Mouse (Mus musculus) forebrain, embryonic 14.5 days (tissue): ENCODE data around the gene Gm17728. TPM values are rescaled to one million over a fixed set of nuclear protein-coding genes. Genes with fewer than 3 reads are reported as not detected.
"Not testable (repeated sequence)": the region's sequence is repeated elsewhere in the genome, so short reads cannot be mapped to it uniquely, and the experiment has no call there.

Experiments used
- ATAC-seq: fragments of 200-750 bp; cut with Nextera tagmentation; 2 replicates; pipeline ENCODE4 v1.8.0; 2017; ENCODE audit warnings: mild to moderate bottlenecking, moderate library complexity
- DNase-seq: peaks from one replicate; pipeline ENCODE4 v3.0.0-alpha.2; 2015; ENCODE audit warnings: low spot score
- H3K27ac ChIP-seq: fragments of 300-500 bp; sonication (generic); 2 replicates; pipeline ENCODE4 v1.5.1; 2014; ENCODE audit warnings: low read depth, mild to moderate bottlenecking, control low read depth, low read length, moderate library complexity
- H3K27me3 ChIP-seq: fragments of 300-500 bp; sonication (generic); replicated peaks from 2 replicates; pipeline ENCODE4 v1.6.1; 2014; ENCODE audit warnings: low read length, control low read depth, mixed read lengths; ENCODE audit not compliant: control insufficient read depth, insufficient read depth
- H3K36me3 ChIP-seq: fragments of 300-500 bp; sonication (generic); 2 replicates; pipeline ENCODE4 v1.6.1; 2014; ENCODE audit warnings: low read length, control low read depth; ENCODE audit not compliant: control insufficient read depth, insufficient read depth
- H3K4me1 ChIP-seq: fragments of 300-500 bp; sonication (generic); 2 replicates; pipeline ENCODE4 v1.6.1; 2014; ENCODE audit warnings: antibody characterized with exemption, low read length, control low read depth; ENCODE audit not compliant: control insufficient read depth, insufficient read depth
- H3K4me2 ChIP-seq: fragments of 300-500 bp; sonication (generic); 2 replicates; pipeline ENCODE4 v1.6.1; 2014; ENCODE audit warnings: mild to moderate bottlenecking, control low read depth, low read length
- H3K4me3 ChIP-seq: fragments of 300-500 bp; sonication (generic); 2 replicates; pipeline ENCODE4 v1.5.1; 2014; ENCODE audit warnings: low read depth, low read length, control low read depth
- H3K9ac ChIP-seq: fragments of 300-500 bp; sonication (generic); 2 replicates; pipeline ENCODE4 v1.6.1; 2014; ENCODE audit warnings: mild to moderate bottlenecking, low read length, control low read depth, moderate library complexity
- H3K9me3 ChIP-seq: fragments of 300-500 bp; sonication (generic); replicated peaks from 2 replicates; pipeline ENCODE4 v1.6.1; 2016; ENCODE audit warnings: low read length, control low read depth, mixed read lengths; ENCODE audit not compliant: control insufficient read depth
- WGBS: fragments of 180-500 bp; shearing (Covaris S2); extraction: QIAGEN DNeasy Blood & Tissue Kit; methylation state at CpG from one replicate; pipeline ENCODE4 v1.1.7; 2014; 5-methylcytosine and 5-hydroxymethylcytosine counted together
- polyA plus RNA-seq: library from polyadenylated mRNA; unstranded; fragments of >200 nt; fragmentation: Nextera tagmentation; extraction: Ambion mirVana; gene quantifications from 2 replicates; pipeline ENCODE4 v1.2.1, GENCODE M21; 2014

Gene Gm17728
- not detected in 2 replicates for polyA plus RNA-seq

DNA sequence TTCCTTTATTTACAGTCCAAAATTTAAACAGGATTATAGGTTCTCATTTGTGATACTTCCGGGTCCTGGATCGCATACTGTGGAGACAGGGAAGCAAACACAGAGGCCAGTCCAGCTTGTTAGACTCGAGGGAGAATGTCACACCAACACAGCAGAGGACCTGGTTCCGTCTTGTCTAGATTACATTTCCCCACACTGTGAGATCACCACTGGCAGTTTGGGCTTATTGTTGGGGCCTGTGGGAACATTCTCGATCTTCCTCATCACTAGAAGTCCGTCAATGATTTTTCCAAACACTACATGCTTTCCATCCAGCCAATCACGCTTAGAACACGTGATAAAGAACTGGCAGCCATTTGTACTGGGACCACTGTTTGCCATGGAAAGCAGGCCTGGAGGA lies at the start of gene Gm17728:
Gm17728 (plus strand) TSS at position 301 of the 400 bp plus-strand sequence.
- 98% methylated on average over 7 of the region's 8 CpGs for WGBS

DNA sequence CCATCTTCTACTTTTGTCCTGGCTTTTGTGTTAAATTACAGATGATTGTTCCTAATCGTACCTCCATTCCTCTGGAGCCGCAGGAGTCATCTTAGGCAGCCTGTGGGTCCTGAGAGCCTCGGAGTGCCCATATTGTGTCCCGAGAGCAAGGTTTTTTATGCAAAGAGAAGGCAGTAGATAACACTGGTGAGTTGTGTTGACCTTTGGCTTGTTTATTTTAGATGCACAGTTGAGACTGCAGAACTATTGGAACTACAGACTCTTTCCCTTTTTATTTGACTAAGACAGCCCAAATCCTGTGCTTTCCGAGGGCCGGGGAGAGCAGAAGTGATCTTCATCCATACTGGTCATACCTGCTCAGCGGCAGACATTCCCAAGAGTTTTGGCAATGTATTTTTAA lies 24.4 kb upstream of the Gm17728 start:
- Histone ChIP-seq H3K9me3 (no peaks in the 10 kb centered on the region), H3K4me3 (no peak overlapping the region), H3K4me1 (peaks cover 5% of the 10 kb centered on the region; the same call in 1 of the 2 replicates), H3K9ac (no peak overlapping the region), H3K36me3 (no peaks in the 10 kb centered on the region), H3K27me3 (no peaks in the 10 kb centered on the region), H3K27ac (no peak overlapping the region), H3K4me2 (no peak overlapping the region)
- DNase-seq (no peak), ATAC-seq (no peak)
- WGBS: 87% methylated on average over 7 of the region's 7 CpGs

More for the DNA sequence above, at the start of gene Gm17728:
- not testable (repeated sequence) for H3K36me3 ChIP-seq, H3K27me3 ChIP-seq, H3K9ac ChIP-seq, H3K9me3 ChIP-seq, H3K4me1 ChIP-seq, ATAC-seq, H3K4me2 ChIP-seq, DNase-seq, H3K4me3 ChIP-seq, H3K27ac ChIP-seq

DNA sequence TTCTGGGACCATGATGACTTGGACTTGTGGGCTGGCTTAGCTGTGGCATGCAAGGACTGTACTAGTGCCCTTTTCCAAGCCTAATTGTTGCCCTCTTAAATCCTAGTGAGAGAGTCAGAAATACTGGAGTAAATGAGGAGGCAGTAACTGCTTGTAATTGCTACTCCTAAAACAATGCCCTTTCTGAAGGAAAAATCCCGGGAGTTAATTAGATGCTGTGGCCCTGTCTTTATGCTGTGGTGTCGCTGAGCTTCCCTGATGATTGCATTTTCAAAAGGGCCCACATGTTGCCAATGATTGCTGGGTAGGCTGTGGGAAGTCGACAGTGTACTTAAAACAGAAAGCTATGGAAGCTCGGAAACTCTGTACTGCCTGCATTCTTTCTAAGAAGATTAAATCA lies 23.3 kb upstream of the Gm17728 start:
- H3K4me3 ChIP-seq: no peak overlapping the region
- no peak overlapping the region; the same call in 1 of the 2 replicates for H3K27ac ChIP-seq
- DNase-seq (peak; percentile 56), ATAC-seq (peak; percentile 50; the same call in 1 of the 2 replicates)
- 1% methylated on average over 4 of the region's 4 CpGs for WGBS
- no peak overlapping the region for H3K9ac ChIP-seq
- H3K4me2 ChIP-seq: no peak overlapping the region
- H3K36me3 ChIP-seq: no peaks in the 10 kb centered on the region
- H3K4me1 ChIP-seq: peaks cover 5% of the 10 kb centered on the region; the same call in 1 of the 2 replicates
- no peaks in the 10 kb centered on the region for H3K27me3 ChIP-seq
- H3K9me3 ChIP-seq: no peaks in the 10 kb centered on the region

DNA sequence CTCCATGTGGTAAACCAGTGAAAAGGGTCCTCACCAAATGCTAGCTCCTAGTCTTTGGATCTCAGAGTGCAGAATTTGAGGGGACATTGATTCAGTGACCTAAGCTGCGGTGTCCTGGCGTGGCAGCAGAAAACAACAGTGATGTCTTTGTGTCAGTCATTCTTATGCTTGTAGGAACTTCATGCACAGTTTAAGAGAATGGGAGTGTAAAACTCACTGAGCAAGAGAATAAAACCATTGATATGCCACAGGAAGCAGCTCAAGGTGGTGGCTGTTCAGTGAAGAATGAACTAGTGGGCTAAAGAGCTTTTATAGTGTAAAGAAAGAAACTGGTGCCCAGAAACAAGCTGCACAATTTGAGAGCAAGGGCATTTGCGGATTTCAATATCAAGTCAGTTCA lies 17.9 kb upstream of the Gm17728 start:
- DNase-seq (no peak), ATAC-seq (no peak)
- WGBS: 79% methylated on average over 3 of the region's 3 CpGs
- no peak overlapping the region for H3K4me3 ChIP-seq
- no peaks in the 10 kb centered on the region for H3K27me3 ChIP-seq
- H3K4me2 ChIP-seq: no peak overlapping the region
- H3K9ac ChIP-seq: no peak overlapping the region
- no peaks in the 10 kb centered on the region for H3K9me3 ChIP-seq
- no peaks in the 10 kb centered on the region for H3K4me1 ChIP-seq
- H3K36me3 ChIP-seq: no peaks in the 10 kb centered on the region
- no peak overlapping the region for H3K27ac ChIP-seq

DNA sequence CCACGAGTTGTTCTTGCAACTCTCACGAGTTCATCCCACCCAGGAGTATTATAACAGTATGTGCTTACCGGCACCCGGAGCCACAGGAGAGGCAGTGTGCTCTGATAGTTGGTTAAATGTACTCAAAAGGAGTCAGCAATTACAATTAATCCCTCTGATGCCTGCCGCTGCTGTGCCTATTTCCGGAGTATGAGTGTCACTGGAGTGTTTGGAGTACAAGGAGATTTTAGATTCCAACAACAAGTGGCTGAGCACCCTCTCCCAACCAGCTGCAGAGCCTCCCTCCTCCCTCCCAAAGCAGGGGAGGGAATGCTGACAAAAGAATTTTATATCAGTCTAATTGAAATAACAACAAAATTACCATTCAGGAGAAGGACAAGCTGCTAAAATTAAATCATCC lies 14.2 kb upstream of the Gm17728 start:
- Histone ChIP-seq H3K36me3 (no peaks in the 10 kb centered on the region), H3K4me1 (no peaks in the 10 kb centered on the region), H3K27ac (no peak overlapping the region), H3K27me3 (no peaks in the 10 kb centered on the region), H3K9ac (no peak overlapping the region), H3K4me2 (no peak overlapping the region), H3K9me3 (no peaks in the 10 kb centered on the region), H3K4me3 (no peak overlapping the region)
- 49% methylated on average over 6 of the region's 6 CpGs for WGBS
- ATAC-seq: no peak
- DNase-seq: peak; percentile 30

DNA sequence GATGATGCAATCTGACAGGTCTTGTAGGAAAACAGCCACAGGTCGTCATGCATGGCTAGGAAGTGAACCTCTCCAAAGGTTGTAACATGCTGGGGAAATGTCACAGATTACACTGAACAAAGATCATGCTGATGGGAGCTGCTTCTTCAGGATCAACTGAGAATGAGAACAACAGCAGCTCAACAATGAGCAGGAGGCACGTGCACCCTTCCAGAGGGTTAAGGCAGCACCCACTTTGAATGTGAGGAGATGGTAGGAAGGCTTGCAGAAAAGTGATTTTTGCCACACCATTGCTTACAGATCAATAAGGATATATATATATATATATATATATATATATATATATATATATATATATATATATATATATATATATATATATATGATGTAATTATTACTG lies 2.8 kb upstream of the Gm17728 start:
- no peak for ATAC-seq
- H3K4me3 ChIP-seq: no peak overlapping the region
- WGBS: 91% methylated on average over 2 of the region's 2 CpGs

DNA sequence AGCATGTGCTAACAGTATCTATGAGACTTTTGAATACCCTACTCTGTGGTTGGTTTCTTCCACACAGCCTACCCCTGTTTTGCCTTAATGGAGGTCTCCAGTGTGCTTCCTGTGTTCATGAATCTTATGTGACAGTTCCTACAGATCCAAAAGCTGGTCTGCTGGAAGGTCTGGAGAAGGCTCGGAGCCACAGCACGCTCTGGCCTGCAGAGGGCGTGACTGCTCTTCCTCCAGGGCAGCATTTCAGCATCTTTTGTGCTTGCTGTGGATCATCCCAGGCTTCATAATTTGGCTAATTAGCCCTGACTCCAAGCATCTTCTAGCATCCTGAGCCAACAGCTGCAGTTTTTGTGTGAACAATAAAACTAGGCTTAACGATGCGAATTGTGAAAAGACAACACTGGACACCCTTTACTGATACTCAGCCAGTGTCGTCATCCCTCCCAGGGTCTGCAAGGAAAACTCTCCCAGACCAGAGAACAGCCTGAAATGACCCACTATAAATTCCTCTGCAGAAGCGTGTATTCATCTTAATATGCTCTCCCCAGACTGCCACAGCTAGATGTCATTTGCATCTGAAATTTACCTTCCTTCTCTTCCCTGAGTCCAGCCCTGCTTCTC lies 6.6 kb downstream of the Gm17728 start:
- Histone ChIP-seq H3K4me2 (no peak overlapping the region), H3K36me3 (no peaks in the 10 kb centered on the region), H3K4me1 (peaks cover 7% of the 10 kb centered on the region), H3K27ac (no peak overlapping the region), H3K4me3 (no peak overlapping the region), H3K9ac (no peak overlapping the region), H3K9me3 (no peaks in the 10 kb centered on the region), H3K27me3 (no peaks in the 10 kb centered on the region)
- WGBS: 29% methylated on average over 7 of the region's 7 CpGs
- peak; percentile 72 for ATAC-seq
- peak; percentile 65 for DNase-seq

More for the DNA sequence above, 2.8 kb upstream of the Gm17728 start:
- Histone ChIP-seq H3K4me2 (no peak overlapping the region), H3K9me3 (0 out of 2 replicates have a peak, but pooled peaks cover 7% of the 10 kb centered on the region), H3K9ac (no peak overlapping the region), H3K36me3 (no peaks in the 10 kb centered on the region), H3K27ac (no peak overlapping the region), H3K27me3 (no peaks in the 10 kb centered on the region), H3K4me1 (no peaks in the 10 kb centered on the region)
- DNase-seq: no peak

DNA sequence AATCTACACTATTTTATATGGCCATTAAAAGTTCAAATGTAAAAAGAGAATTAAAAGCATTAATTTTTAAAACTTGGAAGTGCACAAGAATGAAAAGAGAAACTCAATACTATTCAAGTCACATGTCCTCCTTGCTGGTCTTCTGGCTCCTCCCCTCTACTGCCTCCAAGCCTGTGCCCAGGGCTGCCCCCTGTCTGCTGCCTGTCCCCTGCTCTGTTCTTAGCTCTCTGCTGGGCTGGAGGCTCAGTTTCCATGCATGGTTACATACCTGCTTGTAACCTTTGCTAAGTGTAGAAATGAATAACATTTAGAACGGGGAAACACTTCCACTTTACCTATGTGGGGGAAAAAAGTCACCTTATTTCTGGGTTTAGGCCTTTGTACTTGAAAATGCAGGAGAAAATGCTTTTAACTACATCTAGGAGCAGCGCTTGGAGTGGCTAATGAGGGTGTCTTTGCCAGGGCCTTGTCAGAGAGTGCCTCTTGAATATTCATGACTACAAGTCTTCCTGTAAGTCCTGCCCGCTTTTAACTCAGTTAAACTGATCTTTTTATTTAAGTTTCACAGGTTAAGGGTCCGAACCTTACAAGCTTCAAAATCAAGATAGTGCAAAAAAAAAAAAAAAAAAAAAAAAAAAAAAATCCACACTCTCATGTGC lies 18.3 kb downstream of the Gm17728 start:
- Histone ChIP-seq H3K9ac (no peak overlapping the region), H3K4me2 (no peak overlapping the region), H3K9me3 (no peaks in the 10 kb centered on the region), H3K27ac (no peak overlapping the region), H3K27me3 (no peaks in the 10 kb centered on the region), H3K4me3 (no peak overlapping the region), H3K4me1 (no peaks in the 10 kb centered on the region), H3K36me3 (no peaks in the 10 kb centered on the region)
- WGBS: 16% methylated on average over 4 of the region's 4 CpGs
- DNase-seq (peak; percentile 65), ATAC-seq (peak; percentile 82)

DNA sequence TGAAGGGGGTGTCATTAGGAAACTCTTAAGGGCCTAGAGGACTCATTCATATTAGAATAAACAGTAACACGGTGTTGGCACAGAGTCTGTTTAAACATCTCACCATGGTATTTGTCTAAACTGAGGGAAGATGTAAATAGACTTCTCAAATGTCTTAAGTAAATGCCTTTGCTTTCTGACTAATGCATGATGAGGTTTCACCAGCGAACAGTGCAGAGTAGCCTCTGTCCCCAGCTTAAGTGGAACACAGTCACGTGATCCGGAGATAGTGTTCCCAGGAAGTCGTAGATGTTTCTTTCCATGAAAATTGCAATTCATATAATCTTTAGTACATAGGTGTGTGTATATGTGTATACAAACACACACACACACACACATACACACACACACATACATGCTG lies 34.5 kb downstream of the Gm17728 start:
- WGBS: 93% methylated on average over 5 of the region's 5 CpGs
- no peaks in the 10 kb centered on the region for H3K27me3 ChIP-seq
- H3K36me3 ChIP-seq: no peaks in the 10 kb centered on the region
- no peak overlapping the region for H3K9ac ChIP-seq
- H3K4me3 ChIP-seq: no peak overlapping the region
- no peak overlapping the region for H3K27ac ChIP-seq
- H3K4me1 ChIP-seq: no peaks in the 10 kb centered on the region
- ATAC-seq (no peak), DNase-seq (no peak)
- H3K9me3 ChIP-seq: no peaks in the 10 kb centered on the region
- H3K4me2 ChIP-seq: no peak overlapping the region
